Mouse (Mus musculus): Measurements from ENCODE around the gene Gja3.

Gene Gja3

DNA sequence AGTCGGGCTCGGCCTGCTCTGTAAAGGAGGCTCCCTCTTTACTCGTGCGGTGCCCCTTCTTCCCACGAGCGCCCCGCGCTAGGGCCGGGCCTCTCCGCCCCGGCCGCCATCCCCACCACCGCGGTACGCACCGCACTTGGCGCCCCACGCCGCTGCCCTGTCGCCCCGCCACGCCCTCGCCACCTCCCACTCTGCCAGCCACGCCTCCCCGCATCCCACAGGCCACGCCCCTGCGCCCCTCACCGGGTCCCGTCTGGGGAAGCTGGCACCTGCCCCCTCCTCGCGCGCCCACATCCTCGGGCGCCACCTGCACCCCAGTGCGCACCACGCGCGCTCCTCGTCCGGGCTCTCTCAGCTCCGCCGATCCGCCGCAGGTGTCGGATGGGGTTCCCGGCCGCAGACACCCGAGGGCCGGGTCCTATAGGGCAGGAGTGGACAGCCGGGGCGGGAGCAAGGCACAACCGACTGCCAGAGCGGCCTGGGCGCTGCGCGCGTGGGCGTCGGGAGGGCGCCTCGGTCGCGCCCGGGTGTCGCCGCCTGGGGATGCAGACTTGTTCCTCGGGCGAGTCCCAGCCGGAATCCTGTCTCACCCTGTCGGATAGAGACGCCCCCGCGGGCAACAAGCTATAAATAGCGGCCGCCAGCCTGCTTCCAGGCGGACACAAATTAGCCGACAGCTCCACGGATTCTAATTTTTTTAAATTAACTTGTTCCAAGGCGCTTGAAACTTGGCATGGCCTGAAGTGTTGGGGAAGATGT, at the start of gene Gja3:
Gene Gja3, minus strand, starts transcription at position 538 of the 759 bp plus-strand sequence.
- DNase-seq (ENCODE audit: low spot score in 2 of 2) = peak in 1 of 2 experiments; percentile 15

DNA sequence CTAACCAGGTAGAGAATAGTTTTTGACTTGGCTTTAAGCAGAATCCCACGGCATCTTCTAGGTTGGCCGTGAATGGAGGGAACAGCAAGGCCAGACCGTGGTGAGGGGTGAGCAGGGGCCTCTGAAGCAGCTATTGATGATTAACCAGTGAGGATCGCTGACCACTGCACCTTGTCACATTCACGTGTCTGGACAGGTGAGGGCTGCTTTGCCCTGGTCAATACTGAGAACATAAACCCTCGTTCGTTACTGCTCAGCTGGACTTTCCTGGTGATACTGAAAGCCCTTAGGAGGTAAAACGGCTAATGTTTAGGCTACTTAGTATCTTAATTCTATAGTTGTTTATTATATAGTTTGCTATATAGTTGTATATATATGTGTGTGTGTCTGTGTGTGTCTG, 49.2 kb upstream of the Gja3 start:
- no peak for DNase-seq (ENCODE audit: low spot score in 2 of 2)

DNA sequence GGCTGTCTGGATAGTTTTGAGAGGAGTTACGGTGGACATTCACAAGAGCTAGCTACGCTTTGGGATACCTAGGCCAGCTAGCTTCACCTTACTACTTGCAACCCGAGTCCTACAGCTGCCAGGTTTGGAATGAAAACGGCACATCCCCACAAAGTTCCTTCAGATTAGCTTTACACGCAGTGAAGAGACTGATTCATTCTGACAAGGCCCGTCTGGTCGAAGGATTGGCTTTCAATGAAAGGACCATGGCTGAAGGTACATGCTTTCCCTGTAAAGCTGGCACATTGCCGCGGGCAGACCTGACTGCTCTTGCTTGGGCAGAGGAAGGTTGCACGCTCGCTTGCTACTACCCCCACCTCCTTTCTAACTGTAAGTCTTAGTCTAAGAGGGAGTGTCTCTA, 47.8 kb upstream of the Gja3 start:
- no peak for DNase-seq (ENCODE audit: low spot score in 2 of 2)

DNA sequence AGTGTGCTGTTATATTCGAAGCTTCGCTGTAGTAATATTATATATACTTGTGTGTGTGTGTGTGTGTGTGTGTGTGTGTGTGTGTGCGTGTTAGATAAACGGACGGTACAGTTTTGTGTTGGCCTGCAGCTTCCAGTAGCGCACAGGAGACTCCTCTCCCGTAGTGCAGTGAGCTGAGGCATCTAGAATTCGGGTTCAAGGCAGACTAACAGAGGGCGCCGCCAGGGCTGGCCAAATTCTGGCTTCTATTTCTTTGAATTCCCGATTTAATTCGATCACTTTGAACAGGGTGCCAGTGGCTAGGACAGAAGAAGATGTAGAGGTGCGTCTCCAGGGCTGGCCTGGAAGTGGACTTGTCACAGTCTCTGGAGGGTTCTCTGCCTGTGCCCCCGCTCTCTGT, 47.2 kb upstream of the Gja3 start:
- no peak for DNase-seq (ENCODE audit: low spot score in 2 of 2)

DNA sequence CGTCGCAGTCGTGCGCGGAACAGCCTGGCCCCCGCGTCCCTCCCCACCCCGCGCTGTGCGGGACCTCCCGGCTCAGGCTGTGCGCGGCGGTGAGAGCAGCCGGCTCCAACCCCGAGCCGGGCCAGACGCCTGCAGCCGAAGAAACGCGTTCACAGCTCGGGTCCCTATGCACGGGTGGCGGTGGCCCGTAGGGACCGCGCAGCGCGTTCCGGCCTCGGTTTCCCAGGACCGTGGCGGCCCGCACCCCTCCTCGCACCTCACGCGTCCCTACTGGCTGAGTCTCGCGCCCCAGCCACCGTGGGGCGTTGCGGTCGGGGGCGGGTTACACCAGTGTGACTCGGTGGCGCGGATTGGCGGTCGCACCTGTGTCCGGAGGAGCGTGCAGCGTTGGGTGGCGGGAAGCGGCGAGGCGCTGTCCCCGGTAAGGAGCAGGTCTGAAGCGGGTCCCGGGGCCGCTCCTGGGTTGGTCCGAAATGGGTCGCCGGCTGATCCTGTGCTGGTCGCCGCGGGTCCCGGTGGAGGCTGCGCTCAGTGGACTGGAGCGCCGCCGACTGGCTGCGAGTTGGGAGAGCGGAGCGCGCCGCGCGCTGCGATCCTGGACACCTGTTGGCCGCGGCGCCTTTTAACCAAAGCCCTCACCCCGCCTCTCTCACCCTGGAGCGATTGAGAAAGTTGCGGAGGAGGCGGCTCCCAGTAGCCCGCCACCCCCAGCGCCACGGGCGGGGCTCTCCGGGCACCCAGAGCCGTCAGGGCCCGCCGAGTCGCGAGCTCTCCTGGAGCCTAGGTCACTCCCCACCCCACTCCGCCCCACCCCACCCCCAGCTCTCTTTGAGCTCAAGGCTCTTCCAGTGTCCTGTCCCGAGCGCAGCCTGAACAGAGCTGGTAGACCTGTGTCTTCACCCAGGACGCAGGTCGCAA, 46.5 kb upstream of the Gja3 start, which contains the start of gene Gjb2:
Gene Gjb2, minus strand, starts transcription at position 597 of the 918 bp plus-strand sequence.
- peak; percentile 7 to 26 for DNase-seq (ENCODE audit: low spot score in 2 of 2)

DNA sequence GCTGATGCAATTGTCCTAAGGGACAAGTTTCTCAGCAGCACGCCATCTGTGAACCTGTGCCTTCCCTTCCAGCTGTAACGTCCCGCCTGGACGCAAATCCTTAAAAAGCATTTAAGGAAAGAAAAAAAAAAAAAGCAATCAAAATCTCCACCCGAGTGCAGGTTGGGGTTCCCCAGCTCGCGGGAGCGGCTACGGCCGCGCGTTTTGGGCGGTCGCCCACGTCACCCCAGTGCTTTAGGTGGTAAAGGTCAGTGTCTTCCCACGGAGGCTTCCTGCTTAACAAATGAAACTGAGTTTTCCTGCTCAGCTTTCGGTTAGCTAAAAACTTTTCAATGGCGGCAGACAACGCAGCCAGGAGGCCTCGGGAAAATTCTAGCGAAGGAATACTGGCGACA, 45.8 kb upstream of the Gja3 start:
- no peak for DNase-seq (ENCODE audit: low spot score in 2 of 2)

DNA sequence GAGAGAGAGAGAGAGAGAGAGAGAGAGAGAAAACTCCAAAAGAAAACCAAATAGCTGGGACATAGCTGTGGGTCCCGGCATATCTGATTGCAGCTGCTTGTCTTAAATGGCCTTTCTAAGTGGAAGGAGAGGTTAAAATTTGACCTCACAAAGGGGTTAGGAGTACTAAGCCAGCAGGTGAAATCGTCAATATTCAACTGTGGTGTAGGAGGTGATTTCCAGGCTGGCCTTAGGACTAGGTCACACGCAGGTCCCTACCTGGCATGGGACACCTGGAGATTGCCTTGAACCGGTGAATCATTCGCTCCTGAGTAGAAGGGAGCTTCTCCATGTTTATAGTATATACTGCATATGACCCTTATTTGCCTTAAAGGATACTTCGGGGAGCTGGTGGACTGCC, 45.2 kb upstream of the Gja3 start:
- DNase-seq (ENCODE audit: low spot score in 2 of 2) = no peak

DNA sequence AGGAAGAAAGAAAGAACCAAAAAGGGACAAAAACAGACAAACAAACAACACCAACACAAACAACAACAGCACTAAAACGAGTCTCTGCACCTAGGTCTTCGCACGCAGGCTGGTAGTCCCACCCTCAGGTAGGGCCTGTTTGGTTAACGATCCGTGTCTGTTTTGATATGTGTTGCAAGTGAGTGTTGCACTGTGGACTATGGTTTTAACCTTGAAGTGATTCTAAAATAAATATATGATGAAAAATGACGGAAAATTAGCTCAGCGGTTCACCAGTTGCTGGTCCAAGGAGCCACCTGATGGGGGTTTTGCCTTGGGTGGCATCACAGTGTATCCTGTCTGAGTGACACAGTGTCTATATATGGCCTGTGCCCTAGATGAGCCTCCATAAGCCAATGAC, 43.7 kb upstream of the Gja3 start:
- DNase-seq (ENCODE audit: low spot score in 2 of 2) = no peak

DNA sequence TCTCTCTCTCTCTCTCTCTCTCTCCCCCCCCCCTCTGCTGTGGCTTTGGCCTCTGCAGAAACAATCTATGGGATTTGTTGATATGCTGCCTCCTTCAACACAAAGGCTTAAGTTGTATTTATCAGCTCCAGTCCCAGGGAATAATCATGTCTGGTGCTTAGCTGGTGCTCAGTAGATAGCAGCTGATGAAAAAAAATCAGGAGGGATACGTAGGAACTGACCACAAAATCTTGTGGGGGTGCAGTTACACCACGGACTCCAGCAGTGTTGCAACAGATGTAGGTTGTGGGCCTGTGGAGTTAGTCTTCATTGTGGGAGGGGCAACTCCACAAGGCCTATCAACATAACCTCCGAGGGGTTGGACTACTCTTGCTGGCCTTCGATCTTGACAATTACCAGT, 38.0 kb upstream of the Gja3 start:
- no peak for DNase-seq (ENCODE audit: low spot score in 2 of 2)

DNA sequence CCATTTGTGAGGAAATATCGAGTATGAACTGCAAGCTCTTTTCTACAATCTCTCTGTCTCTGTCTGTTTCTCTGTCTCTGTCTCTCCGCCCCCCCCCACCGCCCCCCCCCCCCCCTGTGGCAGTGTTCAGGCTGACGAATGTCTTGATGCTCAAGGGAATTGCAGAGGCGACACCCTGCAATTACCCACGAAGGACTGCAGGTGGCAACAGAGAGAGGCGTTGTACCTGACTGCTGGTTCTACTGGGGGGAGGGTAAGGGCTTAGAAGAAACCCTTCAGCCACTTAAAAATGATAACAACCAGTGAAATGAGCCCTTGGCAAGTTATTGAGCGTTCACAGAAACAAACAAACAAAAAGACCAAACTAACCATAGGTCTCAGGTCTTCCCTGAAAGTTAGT, 35.1 kb upstream of the Gja3 start:
- DNase-seq (ENCODE audit: low spot score in 2 of 2) = peak; percentile 61 to 78

DNA sequence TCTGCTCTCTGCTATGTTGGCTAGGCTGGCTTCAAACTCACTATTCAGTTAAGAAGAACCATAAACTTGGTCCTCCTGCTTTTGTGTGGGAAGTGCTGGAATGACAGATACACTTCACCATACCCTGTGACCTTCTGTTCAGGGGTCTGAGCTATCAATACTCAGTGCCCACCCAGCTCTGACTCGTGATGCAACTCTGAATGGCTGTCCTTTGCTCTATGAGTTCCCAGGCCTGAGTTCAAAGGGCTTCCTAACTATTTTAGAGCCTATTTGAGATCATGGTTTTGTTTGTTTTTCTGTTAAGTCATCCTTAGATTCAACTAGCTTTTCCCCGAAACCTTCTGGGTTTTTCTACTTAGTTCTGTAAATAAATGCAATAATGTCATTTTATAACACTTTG, 32.1 kb upstream of the Gja3 start:
- no peak for DNase-seq (ENCODE audit: low spot score in 2 of 2)

DNA sequence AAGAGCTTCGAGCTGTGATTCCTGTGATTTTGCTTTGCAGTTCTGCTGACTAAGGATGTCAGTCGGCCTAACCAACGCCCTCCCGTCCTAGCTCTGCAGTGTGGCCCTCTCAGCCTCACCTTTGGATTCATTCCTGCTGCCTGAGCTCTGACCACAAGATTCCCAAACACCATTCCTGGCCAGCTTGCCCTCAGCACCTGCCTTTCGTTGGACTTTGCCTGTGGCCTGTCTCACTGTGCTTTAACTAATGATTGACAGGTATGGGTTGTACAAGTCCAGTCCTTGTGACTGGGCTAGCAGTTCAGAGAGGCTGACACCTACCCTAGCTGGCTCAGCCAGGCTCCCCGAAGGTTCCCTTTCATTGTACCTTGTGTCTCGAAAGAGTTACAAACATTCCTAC, 31.2 kb upstream of the Gja3 start:
- no peak for DNase-seq (ENCODE audit: low spot score in 2 of 2)

DNA sequence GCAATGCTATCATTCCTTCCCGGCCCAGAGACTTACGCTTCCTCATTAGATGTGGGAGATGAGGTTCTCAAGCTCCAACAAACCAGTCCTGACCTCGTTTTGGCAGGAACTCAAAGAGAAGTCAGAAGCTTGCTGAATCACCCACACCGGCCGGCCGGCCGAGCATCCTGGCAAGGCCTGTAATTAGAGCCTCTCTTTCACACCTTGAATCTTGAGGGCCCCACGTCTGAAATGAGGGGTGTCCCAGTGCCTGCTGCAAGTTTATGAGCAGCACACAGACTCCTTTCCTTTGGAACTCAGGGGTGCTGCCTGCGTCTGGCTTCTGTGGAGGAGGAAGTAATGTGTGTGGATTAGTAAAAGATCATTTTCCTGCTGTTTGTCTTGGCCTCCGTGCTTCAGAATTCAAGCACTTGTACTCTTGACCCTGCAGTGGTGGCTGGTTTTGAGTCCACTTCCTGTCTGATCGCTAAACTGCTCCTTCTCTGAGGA, 26.3 kb upstream of the Gja3 start:
- no peak for DNase-seq (ENCODE audit: low spot score in 2 of 2)

DNA sequence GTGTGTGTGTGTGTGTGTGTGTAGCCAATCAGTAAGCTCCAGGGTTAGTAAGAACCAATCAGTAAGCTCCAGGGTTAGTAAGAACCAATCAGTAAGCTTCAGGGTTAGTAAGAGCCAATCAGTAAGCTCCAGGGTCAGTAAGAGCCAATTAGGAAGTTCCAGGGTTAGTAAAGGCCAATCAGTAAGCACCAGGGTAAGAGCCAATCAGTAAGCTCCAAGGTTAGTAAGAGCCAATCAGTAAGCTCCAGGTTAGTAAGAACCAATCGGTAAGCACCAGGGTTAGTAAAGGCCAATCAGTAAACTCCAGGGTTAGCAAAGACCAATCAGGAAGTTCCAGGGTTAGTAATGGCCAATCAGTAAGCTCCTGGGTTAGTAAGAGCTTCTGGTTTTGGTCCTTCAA, 25.0 kb upstream of the Gja3 start:
- DNase-seq (ENCODE audit: low spot score in 2 of 2) = no peak

DNA sequence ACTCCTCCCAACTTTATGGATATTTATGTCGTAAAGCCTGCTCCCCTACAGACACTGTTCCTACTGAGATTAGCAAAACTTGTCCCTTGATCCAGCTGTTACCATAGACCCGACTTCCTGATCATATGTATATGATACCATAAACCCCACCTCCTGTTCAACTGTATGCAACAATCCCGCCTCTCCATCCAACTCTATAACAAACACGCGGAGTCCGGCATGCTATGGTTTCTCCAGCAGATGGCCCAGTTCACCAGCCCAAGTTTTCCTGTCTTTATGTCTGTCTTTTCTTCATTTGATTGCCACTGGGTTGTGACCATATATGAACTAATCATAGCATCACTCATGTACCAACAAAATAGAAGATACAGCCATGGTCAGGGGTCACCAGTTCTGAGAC, 17.6 kb upstream of the Gja3 start:
- DNase-seq (ENCODE audit: low spot score in 2 of 2) = no peak

DNA sequence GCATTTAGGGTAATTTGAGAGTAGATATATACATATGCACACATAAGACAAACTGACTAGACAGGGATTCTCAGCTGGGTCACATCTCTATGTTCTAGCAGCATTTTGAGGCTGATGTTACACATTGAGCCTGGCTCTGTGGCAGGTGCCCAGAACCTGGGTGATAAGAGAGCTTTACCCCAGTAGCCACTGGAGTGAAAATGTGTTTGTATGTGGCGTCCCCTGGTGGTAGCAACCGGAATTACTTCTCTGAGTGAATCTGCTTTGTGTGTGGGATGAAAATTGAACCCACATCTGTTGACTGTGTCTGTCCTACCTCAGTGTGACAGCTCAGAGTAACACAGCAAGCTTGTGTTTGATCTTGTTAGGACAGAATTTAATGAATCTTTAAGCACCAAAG, 12.0 kb upstream of the Gja3 start:
- DNase-seq (ENCODE audit: low spot score in 2 of 2) = peak; percentile 51 to 56

DNA sequence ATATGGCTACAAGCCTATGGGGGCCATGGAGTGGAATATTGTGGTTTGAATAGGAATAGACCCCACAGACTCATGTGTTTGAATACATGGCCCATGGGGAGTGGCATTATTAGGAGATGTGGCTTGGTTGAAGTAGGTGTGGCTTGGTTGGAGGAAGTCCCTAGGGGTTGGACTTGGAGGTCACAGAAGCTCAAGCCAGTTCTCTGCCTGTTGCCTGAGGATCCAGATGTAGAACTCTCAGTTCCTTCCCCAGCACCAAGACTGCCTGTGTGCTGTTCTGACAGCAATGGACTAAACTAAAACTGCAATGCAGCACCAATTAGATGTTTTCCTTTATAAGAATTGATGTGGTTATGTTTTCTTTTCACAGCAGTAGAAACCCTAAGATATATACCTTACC, 8.2 kb upstream of the Gja3 start:
- no peak for DNase-seq (ENCODE audit: low spot score in 2 of 2)

DNA sequence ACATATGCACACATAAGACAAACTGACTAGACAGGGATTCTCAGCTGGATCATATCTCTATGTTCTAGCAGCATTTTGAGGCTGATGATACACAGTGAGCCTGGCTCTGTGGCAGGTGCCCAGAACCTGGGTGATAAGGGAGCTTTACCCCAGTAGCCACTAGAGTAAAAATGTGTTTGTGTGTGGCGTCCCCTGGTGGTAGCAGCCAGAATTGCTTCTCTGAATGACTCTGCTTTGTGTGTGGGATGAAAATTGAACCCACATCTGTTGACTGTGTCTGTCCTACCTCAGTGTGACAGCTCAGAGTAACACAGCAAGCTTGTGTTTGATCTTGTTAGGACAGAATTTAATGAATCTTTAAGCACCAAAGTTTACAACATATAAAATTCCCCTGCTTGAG, 2.2 kb upstream of the Gja3 start:
- peak; percentile 81 for DNase-seq (ENCODE audit: low spot score in 2 of 2)

DNA sequence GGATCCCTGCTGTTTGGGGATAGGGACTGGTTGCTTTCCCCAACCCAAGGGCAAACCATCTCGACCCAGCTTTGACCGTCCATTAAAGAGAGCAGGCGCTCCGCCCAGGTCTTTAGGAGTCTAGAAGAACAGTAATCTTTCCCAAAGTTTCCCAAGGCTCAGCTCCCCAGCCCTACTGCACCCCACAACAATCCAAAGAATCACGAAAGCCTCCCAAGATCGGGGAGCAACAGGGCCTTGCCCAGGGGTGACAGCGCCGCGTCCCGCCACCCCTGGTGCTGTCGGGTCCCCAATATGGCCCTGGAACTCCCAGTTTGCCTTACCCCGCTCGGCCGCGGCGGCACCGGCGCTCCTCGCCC, 717 bp downstream of the Gja3 start:
- DNase-seq (ENCODE audit: low spot score in 2 of 2) = no peak

DNA sequence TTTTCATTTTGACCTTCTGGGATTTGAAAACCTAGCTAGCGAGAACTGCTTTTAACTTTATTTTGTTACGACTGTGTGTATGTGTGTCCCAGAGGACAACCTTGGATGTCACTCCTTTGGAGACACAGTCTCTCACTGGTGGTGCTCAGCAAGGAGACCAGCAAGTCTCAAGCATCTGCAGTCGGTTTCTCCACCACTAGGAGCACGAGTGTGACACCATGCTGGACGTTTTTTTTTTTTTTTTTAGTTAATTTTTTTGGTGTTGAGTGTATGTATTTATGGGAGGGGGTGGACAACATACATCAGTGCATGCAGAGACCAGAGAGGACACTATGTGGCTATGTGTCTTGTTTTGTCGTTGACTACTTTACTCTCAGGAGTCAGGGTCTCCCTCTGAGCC, 5.2 kb downstream of the Gja3 start:
- no peak for DNase-seq (ENCODE audit: low spot score in 2 of 2)

DNA sequence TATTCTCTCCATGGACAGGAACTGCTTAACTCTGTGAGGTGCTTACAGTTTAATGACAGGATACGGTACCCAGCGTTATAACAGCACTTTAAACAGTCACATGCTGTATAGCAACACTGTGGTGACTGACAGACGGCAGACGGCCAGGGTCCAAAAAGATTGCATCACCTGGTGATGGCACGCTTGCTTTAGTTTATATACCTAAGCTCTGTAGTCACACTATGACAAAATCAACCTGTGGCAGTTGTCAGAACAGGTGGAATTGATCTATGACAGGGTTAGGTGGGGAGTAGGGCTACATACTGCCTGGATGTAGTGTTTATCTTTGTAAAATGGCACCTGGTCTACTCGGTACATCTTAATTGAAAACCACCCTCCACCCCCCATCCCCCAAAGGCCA, 14.0 kb downstream of the Gja3 start:
- DNase-seq (ENCODE audit: low spot score in 2 of 2) = no peak

DNA sequence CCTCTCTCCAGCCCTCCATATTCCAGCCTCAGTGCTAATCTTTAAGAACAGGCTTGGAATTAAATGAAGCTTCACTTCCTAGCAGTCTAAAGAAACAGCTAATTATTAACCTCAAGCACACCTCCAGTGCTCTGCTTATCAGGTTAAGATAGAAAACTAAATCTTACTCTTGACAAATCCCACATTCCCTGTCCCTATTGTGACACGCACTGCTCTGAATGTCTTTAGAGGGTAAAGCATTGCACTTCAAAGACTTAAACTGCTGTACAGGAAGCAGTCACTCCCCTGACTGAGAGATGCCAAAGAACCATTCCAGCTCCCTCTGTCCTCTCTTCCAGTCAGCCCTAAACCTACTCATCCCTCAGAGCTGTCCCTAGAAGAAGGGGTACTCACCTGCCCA, 16.5 kb downstream of the Gja3 start:
- DNase-seq (ENCODE audit: low spot score in 2 of 2) = no peak

DNA sequence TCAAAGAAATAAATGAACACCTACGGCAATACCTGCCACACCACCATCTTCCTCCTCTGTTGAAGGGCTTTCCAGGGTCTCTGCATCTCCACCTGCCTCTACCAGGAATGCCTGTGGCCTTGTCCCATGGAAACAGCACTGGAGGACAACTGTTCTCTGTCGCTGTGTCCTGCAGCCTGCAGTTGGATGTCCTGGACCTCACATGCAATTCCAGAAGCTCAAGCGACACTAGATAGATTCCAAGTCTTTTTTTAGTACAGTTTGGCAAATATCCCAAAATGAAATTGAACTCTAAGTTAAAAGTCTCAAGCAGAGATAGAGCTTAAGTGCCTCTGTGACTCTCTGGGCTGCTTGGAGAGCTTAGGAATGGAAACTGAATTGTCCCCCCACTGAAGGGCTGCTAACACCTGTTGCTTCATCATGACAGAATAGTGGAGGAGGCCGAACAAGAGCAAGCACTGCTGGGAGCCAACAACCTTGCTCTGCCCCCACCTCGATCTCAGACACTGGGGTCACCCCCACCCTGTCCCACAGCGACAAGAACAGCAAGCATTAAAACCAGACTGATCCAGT, 22.9 kb downstream of the Gja3 start:
- no peak for DNase-seq (ENCODE audit: low spot score in 2 of 2)

All from right cerebral cortex, adult 2 months (tissue).